Mouse (Mus musculus) heart, postnatal 4 days (tissue): ENCODE results near the gene Olfr71. TPM values are rescaled to one million over a fixed set of nuclear protein-coding genes. Genes with fewer than 3 reads are reported as not detected.
A peak's percentile ranks its signal among the peaks of the same experiment; 100 is the strongest.

ENCODE experiments used
- DNase-seq: peaks from one replicate; pipeline ENCODE4 v3.0.0; 2021
- total RNA-seq, 2 experiments: library from RNA; stranded (reverse); gene quantifications; 2 replicates each; pipeline ENCODE4 v1.2.3; 2021

The Olfr71 gene
- total RNA-seq, 2 experiments from 2014 or later, result not detected

GRCm38 (mm10) chr4:43711821-43712220 lies 1.8 kb upstream of the Olfr71 start:
- DNase-seq, result peak; percentile 91

GRCm38 (mm10) chr4:43705991-43706390 lies 4.1 kb downstream of the Olfr71 start:
- no peak for DNase-seq

GRCm38 (mm10) chr4:43703851-43704250 lies 6.2 kb downstream of the Olfr71 start:
- DNase-seq, result peak; percentile 29

- DNase-seq, result no peak
Observed at GRCm38 (mm10) chr4:43703439-43703838, 6.6 kb downstream of the Olfr71 start.

- DNase-seq, result no peak
Observed at GRCm38 (mm10) chr4:43700707-43701106, 9.3 kb downstream of the Olfr71 start, which contains the start of gene Olfr70. Olfr70 (minus strand) TSS chr4:43700807.

- DNase-seq, result no peak
Observed at GRCm38 (mm10) chr4:43696561-43696960, 13.5 kb downstream of the Olfr71 start.

GRCm38 (mm10) chr4:43695249-43695671 lies 14.8 kb downstream of the Olfr71 start:
- DNase-seq, result peak; percentile 56

GRCm38 (mm10) chr4:43694439-43695248 lies 15.4 kb downstream of the Olfr71 start:
- DNase-seq, result no peak

- peak; percentile 46 for DNase-seq
Observed at GRCm38 (mm10) chr4:43693806-43694241, 16.2 kb downstream of the Olfr71 start.

GRCm38 (mm10) chr4:43691026-43691425 lies 19.0 kb downstream of the Olfr71 start:
- no peak for DNase-seq

GRCm38 (mm10) chr4:43690021-43690420 lies 20.0 kb downstream of the Olfr71 start:
- no peak for DNase-seq

- no peak for DNase-seq
Observed at GRCm38 (mm10) chr4:43679416-43680043, 30.5 kb downstream of the Olfr71 start.

GRCm38 (mm10) chr4:43678541-43678940 lies 31.5 kb downstream of the Olfr71 start:
- DNase-seq, result no peak

- no peak for DNase-seq
Observed at GRCm38 (mm10) chr4:43675608-43676007, 34.4 kb downstream of the Olfr71 start.

GRCm38 (mm10) chr4:43674974-43675373 lies 35.1 kb downstream of the Olfr71 start:
- no peak for DNase-seq

- DNase-seq, result no peak
Observed at GRCm38 (mm10) chr4:43673703-43674102, 36.4 kb downstream of the Olfr71 start.

- peak; percentile 94 for DNase-seq
Observed at GRCm38 (mm10) chr4:43672070-43672469, 38.0 kb downstream of the Olfr71 start.

- DNase-seq, result peak; percentile 86
Observed at GRCm38 (mm10) chr4:43669428-43669794, 40.6 kb downstream of the Olfr71 start.

GRCm38 (mm10) chr4:43668782-43669427 lies 41.1 kb downstream of the Olfr71 start, which contains the start of the genes Tmem8b and Fam221b:
Tmem8b (plus strand) TSS chr4:43668971.
Fam221b (minus strand) TSS chr4:43669145.
- DNase-seq, result peak; percentile 92

- DNase-seq, result no peak
Observed at GRCm38 (mm10) chr4:43666412-43666811, 43.6 kb downstream of the Olfr71 start.

GRCm38 (mm10) chr4:43657146-43657545 lies 52.9 kb downstream of the Olfr71 start:
- no peak for DNase-seq

GRCm38 (mm10) chr4:43656339-43657109 lies 53.5 kb downstream of the Olfr71 start, which contains the start of gene Hint2:
Hint2 (minus strand) TSS chr4:43656466.
- peak; percentile 93 for DNase-seq
